Mouse (Mus musculus): ENCODE measurements at regions not wholly inside any gene's neighbourhood (a gene's known extent, or its start where the extent isn't known, plus 50 kb on each side); places are given as distances from the start of the nearest gene placed in this dataset.

DNA sequence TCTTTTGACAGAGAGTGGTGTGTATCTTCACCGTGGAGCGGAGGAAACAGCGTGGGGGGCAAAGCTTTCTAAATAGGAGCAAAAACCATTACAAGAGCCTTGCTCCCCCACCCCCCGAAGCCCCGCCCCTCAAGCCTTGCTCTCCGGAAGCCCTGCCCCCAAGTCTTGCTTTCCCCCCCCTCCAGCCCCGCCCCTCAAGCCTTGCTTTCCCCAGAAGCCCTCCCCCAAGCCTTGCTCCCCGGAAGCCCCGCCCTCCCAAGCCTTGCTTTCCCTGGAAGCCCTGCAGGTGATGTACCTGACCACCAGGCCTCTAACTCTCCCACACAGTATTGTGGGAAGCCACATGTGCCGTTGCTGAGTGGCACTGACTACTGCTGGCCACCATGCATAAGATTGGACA is 214.8 kb upstream of the A430005L14Rik start:
- no peak for TF ChIP-seq CTCF (IDR thresholded peaks at IDR 0.05; ENCODE audit: low read depth)
- TF ChIP-seq EP300 (optimal IDR thresholded peaks at IDR 0.05) = no peak
